Mouse (Mus musculus) limb, embryonic 12.5 days (tissue): ENCODE measurements around the gene Polh. TPM values are rescaled to one million over a fixed set of nuclear protein-coding genes. Genes with fewer than 3 reads are reported as not detected.

Experiments used
- ATAC-seq: fragments of 200-750 bp; cut with Nextera tagmentation; 2 replicates; pipeline ENCODE4 v1.8.0; 2017; ENCODE audit warnings: low read depth, moderate TSS enrichment; ENCODE audit not compliant: insufficient number of reproducible peaks, insufficient read depth, low FRiP score, low TSS enrichment
- H3K27ac ChIP-seq: fragments of 300-500 bp; sonication (generic); 2 replicates; pipeline ENCODE4 v1.5.1; 2016; ENCODE audit warnings: mild to moderate bottlenecking, moderate library complexity
- H3K27me3 ChIP-seq: fragments of 300-500 bp; sonication (generic); 2 replicates; pipeline ENCODE4 v1.6.1; 2016; ENCODE audit warnings: mild to moderate bottlenecking, moderate library complexity
- H3K36me3 ChIP-seq: fragments of 300-500 bp; sonication (generic); 2 replicates; pipeline ENCODE4 v1.6.1; 2016; ENCODE audit warnings: mild to moderate bottlenecking, moderate library complexity
- H3K4me1 ChIP-seq: fragments of 300-500 bp; sonication (generic); replicated peaks from 2 replicates; pipeline ENCODE4 v1.6.1; 2016
- H3K4me2 ChIP-seq: fragments of 300-500 bp; sonication (generic); 2 replicates; pipeline ENCODE4 v1.6.1; 2016; ENCODE audit warnings: mild to moderate bottlenecking, moderate library complexity
- H3K4me3 ChIP-seq: fragments of 300-500 bp; sonication (generic); replicated peaks from 2 replicates; pipeline ENCODE4 v1.5.1; 2016; ENCODE audit warnings: mild to moderate bottlenecking
- H3K9ac ChIP-seq: fragments of 300-500 bp; sonication (generic); replicated peaks from 2 replicates; pipeline ENCODE4 v1.6.1; 2016; ENCODE audit warnings: mild to moderate bottlenecking, moderate library complexity
- H3K9me3 ChIP-seq: fragments of 300-500 bp; sonication (generic); 2 replicates; pipeline ENCODE4 v1.6.1; 2016; ENCODE audit warnings: mild to moderate bottlenecking, moderate library complexity
- WGBS: fragments of 180-500 bp; shearing (Covaris S2); methylation state at CpG from one replicate; pipeline ENCODE4 v1.1.7; 2016; 5-methylcytosine and 5-hydroxymethylcytosine counted together
- polyA plus RNA-seq: library from polyadenylated mRNA; unstranded; fragments of >200 nt; fragmentation: Nextera tagmentation; extraction: Ambion mirVana; gene quantifications from 2 replicates; pipeline ENCODE4 v1.2.1, GENCODE M21; 2016

Polh gene
- polyA plus RNA-seq, 1 experiment from 2014 or later, result 16.0 TPM

DNA sequence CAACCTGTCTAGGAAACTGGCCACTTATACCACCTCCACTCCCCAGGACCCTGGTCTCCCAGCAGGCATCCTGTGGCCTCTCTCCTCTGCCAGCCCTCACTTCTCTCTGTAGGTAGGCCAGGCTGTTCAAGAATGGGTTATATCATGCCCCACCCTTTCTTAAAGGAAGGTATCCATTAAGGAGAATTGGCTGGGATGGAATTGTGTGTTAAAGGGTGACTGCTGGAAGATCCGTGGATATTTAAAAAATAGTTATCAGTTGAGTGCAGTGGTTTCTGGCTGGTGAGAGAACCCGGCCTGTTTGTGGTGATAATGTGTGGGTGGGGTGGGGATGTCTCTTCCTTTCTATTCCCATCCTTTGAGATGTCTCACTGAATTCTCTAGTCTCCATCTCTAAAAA is 43.2 kb downstream of the Polh start:
- Histone ChIP-seq H3K36me3 (peaks cover 15% of the 10 kb centered on the region), H3K9me3 (no peaks in the 10 kb centered on the region), H3K27ac (no peak overlapping the region; the same call in 1 of the 2 replicates), H3K9ac (no peak overlapping the region), H3K27me3 (no peaks in the 10 kb centered on the region), H3K4me3 (peak overlapping the region; percentile 73; the same call in 1 of the 2 replicates), H3K4me1 (peaks cover 22% of the 10 kb centered on the region), H3K4me2 (peak overlapping the region; percentile 83; the same call in 1 of the 2 replicates)
- no peak for ATAC-seq
- 64% methylated on average over 2 of the region's 2 CpGs for WGBS

DNA sequence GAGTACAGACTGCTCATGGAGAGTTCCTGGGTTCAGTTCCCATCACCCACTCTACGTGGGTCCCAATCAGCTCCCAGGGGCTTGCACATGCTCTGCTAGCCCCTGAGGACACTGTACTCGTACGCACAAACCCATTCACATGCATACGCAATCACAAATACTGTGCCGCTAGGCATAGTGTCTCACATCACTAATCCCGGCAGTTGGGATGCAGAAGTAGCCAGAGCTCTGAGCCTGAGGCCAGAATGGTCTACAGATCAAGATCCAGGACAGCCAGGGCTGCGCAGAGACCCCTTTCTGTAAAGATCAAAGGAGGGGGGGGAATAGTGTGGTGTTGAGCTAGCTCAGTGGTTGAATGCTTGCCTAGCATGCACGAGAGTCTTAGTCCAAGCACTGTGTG is 45.3 kb downstream of the Polh start:
- H3K27ac ChIP-seq, result no peak overlapping the region
- ATAC-seq, result no peak
- H3K4me1 ChIP-seq, result peaks cover 19% of the 10 kb centered on the region
- no peaks in the 10 kb centered on the region for H3K27me3 ChIP-seq
- 87% methylated on average over 8 of the region's 8 CpGs for WGBS
- no peak overlapping the region for H3K9ac ChIP-seq
- no peaks in the 10 kb centered on the region for H3K36me3 ChIP-seq
- H3K9me3 ChIP-seq, result no peaks in the 10 kb centered on the region
- H3K4me2 ChIP-seq, result no peak overlapping the region
- no peak overlapping the region for H3K4me3 ChIP-seq

DNA sequence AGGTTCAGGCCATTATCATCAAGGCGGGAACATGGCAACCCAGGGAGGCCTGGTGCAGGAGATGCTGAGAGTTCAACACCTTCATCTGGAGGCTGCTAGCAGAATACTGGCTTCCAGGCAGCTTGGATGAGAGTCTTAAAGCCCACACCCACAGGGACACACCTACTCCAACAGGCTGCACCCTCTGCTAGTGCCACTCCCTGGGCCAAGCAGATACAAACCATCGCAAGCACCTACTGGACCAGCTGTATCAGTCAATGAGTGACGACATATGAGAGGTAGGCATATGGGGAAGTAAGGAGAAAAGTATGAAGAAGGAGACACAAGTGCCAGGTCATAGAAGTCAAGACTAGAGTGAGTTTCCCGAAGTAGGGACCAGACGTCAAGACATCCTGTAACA is 45.8 kb downstream of the Polh start:
- no peaks in the 10 kb centered on the region for H3K9me3 ChIP-seq
- peaks cover 15% of the 10 kb centered on the region for H3K4me1 ChIP-seq
- ATAC-seq, result no peak
- no peak overlapping the region for H3K4me2 ChIP-seq
- no peaks in the 10 kb centered on the region for H3K27me3 ChIP-seq
- no peak overlapping the region for H3K9ac ChIP-seq
- no peak overlapping the region for H3K4me3 ChIP-seq
- H3K36me3 ChIP-seq, result peaks cover 1% of the 10 kb centered on the region
- 78% methylated on average over 5 of the region's 5 CpGs for WGBS
- H3K27ac ChIP-seq, result no peak overlapping the region

DNA sequence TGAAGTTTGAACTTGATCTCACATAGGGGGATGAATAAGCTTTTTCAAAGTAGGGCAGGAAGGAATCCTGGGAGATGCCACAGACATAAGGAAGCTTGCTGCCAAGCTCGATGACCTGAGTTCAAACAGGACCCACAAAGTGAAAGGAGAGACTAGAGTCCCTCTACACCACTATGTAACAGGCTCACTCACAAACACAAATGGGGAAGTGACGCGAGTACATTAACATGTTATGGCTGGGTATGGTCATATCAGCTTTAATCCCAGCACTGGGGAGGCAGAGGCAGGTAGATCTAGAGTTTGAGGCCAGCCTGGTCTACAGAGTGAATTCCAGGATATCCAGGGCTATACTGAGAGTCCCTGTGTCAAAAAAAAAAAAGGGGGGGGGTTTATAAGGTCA is 48.1 kb downstream of the Polh start:
- no peak overlapping the region for H3K4me3 ChIP-seq
- H3K27me3 ChIP-seq, result no peaks in the 10 kb centered on the region
- peaks cover 9% of the 10 kb centered on the region for H3K4me1 ChIP-seq
- H3K9me3 ChIP-seq, result no peaks in the 10 kb centered on the region
- WGBS, result 95% methylated on average over 3 of the region's 3 CpGs
- H3K27ac ChIP-seq, result no peak overlapping the region
- no peak overlapping the region for H3K9ac ChIP-seq
- no peak for ATAC-seq
- H3K36me3 ChIP-seq, result peaks cover 10% of the 10 kb centered on the region
- H3K4me2 ChIP-seq, result no peak overlapping the region

DNA sequence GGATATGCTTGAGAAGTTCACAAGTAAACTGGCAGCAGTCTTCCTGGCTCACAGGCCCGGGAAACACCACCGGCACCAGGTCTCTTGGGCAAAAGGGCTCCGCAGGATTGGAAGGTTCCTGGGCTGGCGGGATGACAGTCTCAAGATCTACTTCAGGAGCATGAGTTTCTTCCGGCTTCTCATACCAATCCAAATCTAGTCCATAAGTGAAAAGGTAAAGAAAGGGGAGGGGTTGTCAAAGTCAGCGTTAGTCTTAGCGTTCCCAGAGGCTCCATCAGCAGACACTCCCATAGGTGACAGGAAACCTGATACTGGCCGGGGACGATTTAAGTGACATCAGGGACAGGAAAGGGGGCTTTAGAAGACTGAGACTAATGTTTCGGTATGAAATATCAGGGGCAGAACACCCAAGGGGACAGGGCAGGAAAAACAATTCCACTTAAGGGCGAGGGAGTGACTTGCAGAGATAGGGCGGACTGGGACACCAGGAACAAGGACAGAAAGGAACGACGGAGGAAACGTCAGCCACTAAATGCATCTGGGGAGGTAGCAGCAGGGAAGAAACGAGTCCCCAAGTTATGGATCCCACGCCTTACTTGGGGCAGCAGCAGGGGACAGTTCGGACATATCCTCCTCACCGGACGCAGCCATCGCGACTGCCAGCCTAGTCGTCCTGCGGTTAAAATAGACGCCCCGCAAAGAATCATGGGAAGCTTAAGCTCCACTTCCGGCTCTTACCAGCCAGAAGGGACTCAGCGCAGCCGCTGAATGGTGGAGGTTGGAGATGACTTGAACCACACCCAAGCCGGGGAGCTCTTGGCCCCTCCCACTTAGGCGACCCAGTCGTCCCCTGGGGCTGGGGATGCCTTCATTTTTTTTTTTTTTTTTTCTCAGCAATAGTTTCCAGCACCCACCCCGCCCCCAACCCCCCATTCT is 49.3 kb downstream of the Polh start, which contains the start of gene Mad2l1bp:
Mad2l1bp (minus strand) TSS at position 707 of the 936 bp plus-strand sequence.
- peaks cover 9% of the 10 kb centered on the region for H3K4me1 ChIP-seq
- peak within 1 kb of the TSS; percentile 75 for H3K27ac ChIP-seq
- H3K4me3 ChIP-seq, result peak within 1 kb of the TSS; percentile 61
- H3K36me3 ChIP-seq, result peaks cover 21% of the 10 kb centered on the region
- peak within 1 kb of the TSS; percentile 51 for H3K9ac ChIP-seq
- no peaks in the 10 kb centered on the region for H3K27me3 ChIP-seq
- H3K4me2 ChIP-seq, result peak within 1 kb of the TSS; percentile 73
- 6% methylated on average over 33 of the region's 33 CpGs for WGBS
- H3K9me3 ChIP-seq, result no peaks in the 10 kb centered on the region
- ATAC-seq, result peak; percentile 82

DNA sequence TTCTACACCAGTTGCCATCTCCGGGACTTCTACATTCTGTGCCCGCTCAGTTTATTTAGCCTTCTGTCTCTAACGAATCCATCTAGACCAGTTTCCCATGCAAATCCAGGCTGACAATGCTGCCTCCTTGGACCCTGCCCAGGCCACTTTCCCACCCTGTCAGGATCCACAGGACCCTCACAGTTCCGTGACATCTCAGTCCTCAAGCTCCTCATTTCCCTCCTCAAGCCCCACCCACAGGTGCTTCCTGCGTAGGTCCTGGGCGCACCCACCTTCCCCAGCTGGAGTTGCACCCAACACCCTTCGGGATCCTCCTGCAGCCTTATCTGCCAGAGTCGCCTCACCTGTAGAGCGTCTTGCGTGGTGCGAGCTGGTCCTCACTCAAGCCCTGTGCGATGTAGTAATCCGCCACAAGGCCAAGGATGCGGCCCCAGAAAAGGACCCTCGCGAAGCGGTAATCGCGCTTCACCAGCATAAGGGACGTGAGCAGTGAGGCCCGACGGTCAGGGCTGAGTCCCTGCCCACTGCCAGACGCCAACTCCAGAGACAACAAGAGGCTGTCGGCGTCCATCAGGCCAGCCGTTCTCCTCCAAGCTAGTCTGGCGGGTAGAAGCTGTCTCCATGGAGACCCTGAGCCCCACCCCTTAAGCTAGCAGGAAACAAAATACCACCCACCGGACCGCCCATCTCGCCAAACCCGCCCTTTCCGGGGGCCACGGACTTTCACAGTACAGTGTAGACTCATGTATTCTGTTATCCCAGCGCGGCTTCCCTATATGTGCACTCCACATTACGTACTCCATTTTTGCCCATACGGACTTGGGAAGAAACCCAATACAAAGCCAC is 58.6 kb downstream of the Polh start, which contains the start of gene Rsph9:
Rsph9 (minus strand) TSS at position 639 of the 846 bp plus-strand sequence.
- peak; percentile 94 for ATAC-seq
- H3K4me2 ChIP-seq, result peak within 1 kb of the TSS; percentile 87
- peaks cover 36% of the 10 kb centered on the region for H3K36me3 ChIP-seq
- 7% methylated on average over 37 of the region's 37 CpGs for WGBS
- peak within 1 kb of the TSS; percentile 61 for H3K9ac ChIP-seq
- H3K27ac ChIP-seq, result peak within 1 kb of the TSS; percentile 47; the same call in 1 of the 2 replicates
- H3K4me1 ChIP-seq, result peaks cover 12% of the 10 kb centered on the region
- no peaks in the 10 kb centered on the region for H3K27me3 ChIP-seq
- H3K9me3 ChIP-seq, result no peaks in the 10 kb centered on the region
- peak within 1 kb of the TSS; percentile 55 for H3K4me3 ChIP-seq

GRCm38 (mm10) chr17:46139872-46140271 is 62.6 kb downstream of the Polh start:
- H3K4me2 ChIP-seq, result no peak overlapping the region
- no peaks in the 10 kb centered on the region for H3K27me3 ChIP-seq
- no peaks in the 10 kb centered on the region for H3K9me3 ChIP-seq
- H3K4me1 ChIP-seq, result peaks cover 12% of the 10 kb centered on the region
- WGBS, result 89% methylated on average over 3 of the region's 3 CpGs
- H3K27ac ChIP-seq, result no peak overlapping the region
- 0 out of 2 replicates have a peak, but pooled peaks cover 4% of the 10 kb centered on the region for H3K36me3 ChIP-seq
- ATAC-seq, result no peak
- no peak overlapping the region for H3K9ac ChIP-seq
- no peak overlapping the region for H3K4me3 ChIP-seq

DNA sequence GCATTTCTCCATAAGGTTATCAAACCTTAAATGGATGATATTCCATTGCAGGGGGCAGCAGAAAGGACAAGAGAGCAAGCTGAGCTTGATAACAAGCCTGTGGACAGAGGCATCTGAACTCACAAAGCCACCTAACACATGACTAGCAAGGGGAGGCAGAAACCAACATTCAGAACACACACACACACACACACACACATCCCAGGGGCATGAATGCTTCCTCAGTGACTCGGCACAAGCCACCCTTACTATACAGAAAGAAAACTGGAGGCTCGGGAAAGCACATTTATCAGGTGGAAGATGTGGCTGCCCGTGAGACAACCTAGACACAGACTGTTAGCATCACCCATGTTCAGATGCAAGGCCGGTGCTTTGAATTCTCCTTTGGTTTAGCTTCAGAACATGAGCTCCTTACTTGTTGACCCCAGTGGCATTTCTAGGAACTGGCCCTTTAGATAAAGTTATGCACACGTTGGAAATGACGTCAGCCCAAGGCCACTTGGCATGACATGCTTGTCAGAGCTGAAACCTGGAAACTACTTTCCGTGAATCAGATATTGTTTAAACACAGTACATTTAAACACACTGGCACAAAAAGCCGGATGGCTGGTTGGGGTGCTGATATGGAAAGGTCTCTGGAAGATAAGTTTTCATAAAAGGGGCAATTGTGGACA is 63.7 kb downstream of the Polh start:
- Histone ChIP-seq H3K4me2 (no peak overlapping the region), H3K27me3 (no peaks in the 10 kb centered on the region)
- no peak for ATAC-seq

DNA sequence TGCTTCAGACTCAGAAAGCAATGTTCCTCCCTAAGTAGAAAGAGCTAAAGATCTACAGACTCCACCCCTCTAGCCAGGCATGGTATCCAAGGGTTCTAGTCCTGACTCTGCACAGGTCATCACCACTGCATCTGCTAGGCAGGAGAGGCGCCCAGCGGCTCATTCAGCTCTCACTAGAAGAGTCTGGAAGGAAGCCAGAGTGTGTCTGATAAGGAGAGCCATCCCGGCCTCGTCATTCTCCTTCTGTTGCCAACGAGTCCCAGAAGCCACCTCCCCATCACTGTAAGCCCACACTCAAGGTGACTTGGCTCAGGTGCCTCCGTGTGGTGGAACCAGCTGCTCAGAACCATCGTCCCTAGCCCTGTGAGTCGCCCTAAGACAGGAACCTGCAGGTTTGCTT is 69.6 kb downstream of the Polh start:
- Histone ChIP-seq H3K36me3 (peaks cover 29% of the 10 kb centered on the region), H3K4me3 (no peak overlapping the region), H3K9me3 (no peaks in the 10 kb centered on the region), H3K27ac (no peak overlapping the region), H3K9ac (no peak overlapping the region), H3K4me1 (no peaks in the 10 kb centered on the region), H3K27me3 (0 out of 2 replicates have a peak, but pooled peaks cover 4% of the 10 kb centered on the region), H3K4me2 (no peak overlapping the region)
- no peak for ATAC-seq
- 74% methylated on average over 8 of the region's 8 CpGs for WGBS

More for the DNA sequence above, 63.7 kb downstream of the Polh start:
- Histone ChIP-seq H3K4me3 (no peak overlapping the region), H3K9me3 (no peaks in the 10 kb centered on the region), H3K36me3 (0 out of 2 replicates have a peak, but pooled peaks cover 4% of the 10 kb centered on the region), H3K4me1 (peaks cover 7% of the 10 kb centered on the region), H3K9ac (no peak overlapping the region), H3K27ac (no peak overlapping the region)
- WGBS, result 85% methylated on average over 8 of the region's 8 CpGs

DNA sequence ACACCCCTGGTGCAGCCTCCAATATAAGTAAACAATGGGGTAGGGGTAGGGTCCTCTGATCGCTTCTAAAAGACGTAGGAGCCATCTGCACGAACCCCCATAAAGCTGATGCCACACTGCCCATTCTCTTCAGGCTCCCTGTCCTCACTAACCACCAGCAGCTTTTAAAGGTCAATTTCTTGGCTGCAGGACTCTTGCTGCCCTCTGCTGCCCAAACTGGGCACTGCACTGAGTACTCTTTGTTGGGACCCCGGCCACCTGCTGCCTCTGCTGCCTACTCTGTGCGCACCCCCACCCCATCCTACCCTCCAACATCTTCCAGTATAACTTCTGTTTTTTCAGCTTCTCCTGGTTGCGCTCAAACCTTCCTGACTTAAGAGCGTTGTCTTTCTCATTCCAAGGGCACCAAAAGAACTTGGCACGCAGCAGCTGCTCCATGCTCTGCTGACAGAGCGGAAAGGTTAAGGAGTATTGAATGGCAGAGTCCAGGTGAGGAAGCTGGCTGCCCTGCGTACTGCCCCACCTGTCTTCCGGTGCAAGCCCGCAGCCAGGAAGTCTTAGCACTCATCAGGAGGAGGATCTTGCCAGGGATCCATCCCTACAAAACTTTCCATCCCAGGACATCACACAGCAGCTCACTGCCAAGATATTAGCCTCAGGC is 70.3 kb downstream of the Polh start:
- no peak for ATAC-seq
- 0 out of 2 replicates have a peak, but pooled peaks cover 4% of the 10 kb centered on the region for H3K27me3 ChIP-seq
- no peak overlapping the region for H3K4me2 ChIP-seq
- H3K27ac ChIP-seq, result no peak overlapping the region
- H3K9me3 ChIP-seq, result no peaks in the 10 kb centered on the region
- no peak overlapping the region for H3K4me3 ChIP-seq
- peaks cover 36% of the 10 kb centered on the region for H3K36me3 ChIP-seq
- no peak overlapping the region for H3K9ac ChIP-seq
- 16% methylated on average over 12 of the region's 12 CpGs for WGBS
- no peaks in the 10 kb centered on the region for H3K4me1 ChIP-seq
